Mouse (Mus musculus) cerebellum, adult 2 months (tissue): ENCODE data around the gene Bbs9. TPM values are rescaled to one million over a fixed set of nuclear protein-coding genes. Genes with fewer than 3 reads are reported as not detected.
A peak's percentile ranks its signal among the peaks of the same experiment; 100 is the strongest.

Experiments
- DNase-seq, 2 experiments: peaks; one replicate each; pipeline ENCODE4 v3.0.0; 2021
- H3K27ac ChIP-seq: fragments of 200-500 bp; 2 replicates; pipeline ENCODE4 v1.5.1; 2012; ENCODE audit warnings: low read length, control low read depth, inconsistent platforms; ENCODE audit not compliant: insufficient read depth
- H3K27me3 ChIP-seq: fragments of 200-500 bp; 2 replicates; pipeline ENCODE4 v1.6.1; 2012; ENCODE audit warnings: inconsistent platforms, mild to moderate bottlenecking, low read length, moderate library complexity; ENCODE audit not compliant: control insufficient read depth, insufficient read depth
- H3K4me1 ChIP-seq: fragments of 200-500 bp; 2 replicates; pipeline ENCODE4 v1.6.1; 2011; ENCODE audit warnings: low read length; ENCODE audit not compliant: control insufficient read depth, insufficient read depth
- H3K4me3 ChIP-seq: fragments of 200-500 bp; replicated peaks from 2 replicates; pipeline ENCODE3; 2011; ENCODE audit warnings: mild to moderate bottlenecking, low read depth, low read length, control low read depth; ENCODE audit not compliant: insufficient read depth
- CTCF ChIP-seq: fragments of 200-500 bp; IDR thresholded peaks from 2 replicates; pipeline ENCODE4 v1.5.1; 2011; ENCODE audit warnings: low read depth, mild to moderate bottlenecking, control low read depth, low read length, moderate library complexity, borderline replicate concordance; ENCODE audit not compliant: insufficient read depth
- POLR2A ChIP-seq: fragments of 200-500 bp; IDR thresholded peaks from 2 replicates; pipeline ENCODE4 v1.6.1; 2011; ENCODE audit warnings: low read length, control low read depth, borderline replicate concordance; ENCODE audit not compliant: insufficient read depth
- WGBS: fragments of 180-500 bp; shearing (Covaris S2); methylation state at CpG from one replicate; pipeline ENCODE4 v1.1.7; 2018; 5-methylcytosine and 5-hydroxymethylcytosine counted together
- polyA plus RNA-seq: library from polyadenylated mRNA; depleted of rRNA; stranded (reverse); fragments of >200 nt; gene quantifications from 2 replicates; pipeline ENCODE4 v1.2.3, GENCODE M21; 2012

Bbs9 gene
- polyA plus RNA-seq, 1 experiment = 15.4 TPM

DNA sequence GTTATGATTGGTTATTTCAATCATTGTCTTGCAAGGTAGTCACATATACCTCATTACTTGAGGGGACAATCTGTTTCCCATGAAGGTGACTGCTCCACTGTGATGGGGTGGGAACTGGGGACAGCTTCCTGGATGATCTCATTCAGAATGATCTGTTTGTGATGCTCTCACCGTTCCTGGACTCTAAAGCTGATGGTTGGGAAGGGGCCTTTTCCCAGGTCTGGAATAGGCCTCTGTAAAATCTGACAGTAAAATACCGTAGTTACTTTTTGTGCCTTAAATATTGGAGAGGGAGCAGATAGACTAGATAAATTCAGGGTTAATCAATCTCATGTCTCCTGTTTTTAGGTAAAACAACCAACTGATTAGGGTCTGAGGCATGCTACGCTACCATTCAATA is 5.9 kb upstream of the Bbs9 start, which contains the start of gene Rp9:
Gene Rp9, minus strand, starts transcription at position 101 of the 400 bp plus-strand sequence.
- Histone ChIP-seq H3K4me3 (peak within 1 kb of the TSS; percentile 92), H3K27me3 (no peaks in the 10 kb centered on the region), H3K4me1 (no peaks in the 10 kb centered on the region), H3K27ac (no peak within 1 kb of the TSS)
- TF ChIP-seq POLR2A (no peak), CTCF (no peak)
- 92% methylated on average over 3 of the region's 3 CpGs for WGBS
- DNase-seq = no peak

DNA sequence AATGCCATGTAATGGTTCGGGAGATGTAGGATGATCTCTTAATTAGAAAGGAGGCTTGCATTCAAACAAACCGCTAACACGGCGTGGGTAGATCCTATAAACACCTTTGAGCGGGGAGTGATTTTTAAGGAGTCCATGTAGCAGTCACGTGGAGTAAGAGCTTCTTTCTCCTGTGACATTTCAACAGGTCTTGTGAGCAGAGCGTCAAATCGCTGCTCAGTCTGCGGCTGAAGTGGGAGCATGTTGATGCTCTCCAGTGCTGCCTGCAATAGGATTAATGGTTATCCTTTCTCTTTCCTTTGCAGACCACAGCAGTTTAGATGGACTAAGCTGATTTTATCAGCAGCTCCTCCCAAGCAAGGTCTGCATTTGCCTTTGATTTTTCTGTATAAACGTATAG is 750 bp downstream of the Bbs9 start:
- Histone ChIP-seq H3K27ac (no peak overlapping the region), H3K27me3 (no peaks in the 10 kb centered on the region), H3K4me3 (peak overlapping the region; percentile 85), H3K4me1 (no peaks in the 10 kb centered on the region; the same call in 1 of the 2 replicates)
- peak in 1 of 2 experiments; percentile 21 for DNase-seq
- 3% methylated on average over 10 of the region's 10 CpGs for WGBS
- TF ChIP-seq CTCF (no peak), POLR2A (no peak)

DNA sequence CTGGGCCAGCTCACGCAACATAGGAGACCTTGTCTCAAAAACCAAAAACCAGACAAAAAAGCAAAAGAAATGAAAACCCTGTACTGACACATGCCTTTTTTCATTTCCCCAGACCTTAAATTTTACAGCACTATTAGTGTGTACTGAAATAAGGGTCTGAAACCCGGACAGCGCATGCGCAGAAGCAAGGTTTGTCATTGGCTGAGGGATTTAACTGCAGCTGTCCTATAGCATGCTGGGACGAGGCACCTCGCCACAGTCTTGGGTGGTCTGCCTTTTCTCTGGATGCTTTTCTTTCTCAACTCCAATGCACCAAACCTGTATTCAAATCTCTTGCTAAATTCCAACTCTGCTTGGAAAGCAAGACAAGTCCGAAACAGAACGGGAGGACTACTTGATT is 3.4 kb downstream of the Bbs9 start:
- no peaks in the 10 kb centered on the region; the same call in 1 of the 2 replicates for H3K4me1 ChIP-seq
- WGBS = 96% methylated on average over 8 of the region's 8 CpGs
- TF ChIP-seq CTCF = no peak
- no peak for TF ChIP-seq POLR2A
- no peak for DNase-seq
- no peak overlapping the region for H3K27ac ChIP-seq
- no peaks in the 10 kb centered on the region for H3K27me3 ChIP-seq
- no peak overlapping the region for H3K4me3 ChIP-seq

DNA sequence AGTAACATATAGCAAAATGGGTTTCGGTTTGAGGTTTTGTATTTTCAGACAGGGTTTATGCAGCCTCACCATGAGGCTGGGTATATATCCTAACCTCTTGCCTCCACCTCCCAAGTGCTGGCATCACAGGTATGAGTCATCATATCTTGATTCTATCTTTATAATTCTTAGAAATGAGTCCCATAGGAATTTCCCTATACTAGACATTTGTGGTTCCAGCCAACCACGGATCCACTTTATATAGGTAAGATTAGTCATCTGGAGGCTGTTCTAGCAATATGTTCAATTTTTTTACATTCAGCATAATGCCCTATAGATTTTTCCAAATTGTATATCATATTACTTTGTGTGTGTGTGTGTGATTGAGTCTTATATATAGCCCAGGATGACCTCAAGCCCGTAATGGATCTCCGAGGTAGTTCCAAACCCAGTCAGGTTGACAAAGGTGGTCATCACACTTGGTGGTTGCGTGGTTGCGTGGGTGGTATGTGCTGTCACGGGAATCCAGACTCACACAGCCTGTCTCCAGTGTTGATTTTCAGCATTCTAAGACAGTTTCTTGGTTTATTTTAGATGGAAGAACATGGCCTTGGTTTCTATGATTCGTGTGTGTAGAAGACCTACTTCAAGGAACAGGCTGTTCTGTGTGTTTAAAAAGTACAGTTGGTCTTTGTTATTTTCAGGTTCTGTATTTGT is 8.5 kb downstream of the Bbs9 start:
- Histone ChIP-seq H3K27me3 (no peaks in the 10 kb centered on the region), H3K27ac (no peak overlapping the region), H3K4me3 (no peak overlapping the region), H3K4me1 (no peaks in the 10 kb centered on the region)
- WGBS = 97% methylated on average over 8 of the region's 8 CpGs
- no peak for DNase-seq
- TF ChIP-seq POLR2A = no peak
- TF ChIP-seq CTCF = no peak

DNA sequence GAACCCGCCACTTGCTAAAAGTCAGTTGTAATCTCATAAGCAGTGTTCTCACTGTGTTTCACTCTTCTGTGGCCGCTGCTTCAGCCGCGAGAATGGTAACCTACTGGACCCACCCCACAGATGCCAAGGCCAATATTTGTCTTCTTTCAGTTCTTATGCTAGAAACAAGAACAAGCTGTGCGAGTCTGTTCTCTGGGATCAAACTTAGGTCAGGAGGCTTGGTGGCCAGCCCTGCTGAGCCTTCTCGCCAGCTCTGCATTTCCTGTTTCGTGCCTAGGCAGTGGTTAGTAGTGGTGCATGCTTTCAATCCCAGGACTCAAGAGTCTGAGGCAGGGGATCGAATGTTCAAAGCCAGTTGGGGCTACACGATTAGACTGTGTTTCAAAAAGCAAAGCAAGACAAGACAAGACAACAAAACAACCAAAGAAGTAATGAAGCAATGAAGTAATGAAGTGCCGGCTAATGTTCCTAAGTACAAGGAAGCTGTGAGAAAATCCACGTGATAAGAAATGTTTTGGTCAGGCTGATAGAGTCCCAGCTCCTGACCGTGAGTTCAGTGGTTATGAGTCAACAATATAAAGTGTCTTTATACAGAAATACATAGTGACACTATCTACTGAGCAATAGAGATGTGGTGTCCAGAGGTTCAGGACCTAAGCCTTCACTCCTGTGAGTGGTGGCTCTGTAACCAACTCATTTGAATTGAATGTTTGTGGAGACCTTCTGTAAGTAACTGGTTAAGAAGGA is 9.2 kb downstream of the Bbs9 start:
- TF ChIP-seq POLR2A = no peak
- TF ChIP-seq CTCF = no peak
- H3K4me3 ChIP-seq = no peak overlapping the region
- no peak overlapping the region for H3K27ac ChIP-seq
- H3K27me3 ChIP-seq = no peaks in the 10 kb centered on the region
- 93% methylated on average over 12 of the region's 12 CpGs for WGBS
- DNase-seq = no peak
- H3K4me1 ChIP-seq = no peaks in the 10 kb centered on the region

DNA sequence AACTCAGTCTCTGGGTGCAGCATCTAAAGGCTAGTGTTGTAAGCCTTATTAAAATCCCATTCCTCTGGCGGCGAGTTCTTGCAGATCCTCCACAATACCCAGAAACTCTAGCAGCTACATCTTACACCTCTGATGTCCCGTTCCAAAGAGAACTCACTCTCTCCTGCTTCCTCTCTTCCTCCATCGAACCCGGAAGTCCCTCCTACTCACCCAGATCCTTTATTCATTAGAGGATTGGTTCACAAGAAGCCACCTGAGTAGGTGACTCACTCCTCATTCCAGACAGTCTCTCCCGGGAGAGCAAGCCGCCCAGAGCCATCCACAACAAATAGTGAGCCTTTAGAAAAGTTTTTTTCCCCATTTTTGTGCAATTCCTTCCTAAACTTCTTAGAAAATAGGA is 10.7 kb downstream of the Bbs9 start:
- Histone ChIP-seq H3K4me3 (no peak overlapping the region), H3K27me3 (no peaks in the 10 kb centered on the region), H3K4me1 (no peaks in the 10 kb centered on the region), H3K27ac (no peak overlapping the region)
- 94% methylated on average over 7 of the region's 7 CpGs for whole genome bisulfite sequencing
- no peak for DNase-seq
- no peak for TF ChIP-seq CTCF
- TF ChIP-seq POLR2A = no peak

DNA sequence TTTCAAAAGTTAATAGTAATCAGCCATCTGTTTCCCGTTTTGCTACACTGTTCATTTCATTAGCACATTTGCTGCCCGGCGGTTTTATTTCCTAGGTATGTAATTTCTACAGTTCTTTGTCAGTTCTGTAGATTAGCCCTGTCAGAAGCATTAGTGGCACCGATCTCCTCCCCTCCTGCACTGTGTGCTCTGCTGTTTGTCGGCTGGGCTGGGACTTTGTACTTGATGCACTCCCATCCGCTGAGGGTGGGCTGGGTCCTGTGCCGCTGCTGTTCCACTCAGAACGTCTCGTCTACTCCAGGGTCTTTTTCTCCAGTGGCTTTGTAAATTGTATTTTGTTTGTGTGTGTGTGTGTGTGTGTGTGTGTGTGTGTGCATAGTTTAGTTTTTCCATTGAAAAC is 13.4 kb downstream of the Bbs9 start:
- H3K4me3 ChIP-seq = no peak overlapping the region
- no peaks in the 10 kb centered on the region for H3K4me1 ChIP-seq
- TF ChIP-seq CTCF (no peak), POLR2A (no peak)
- H3K27me3 ChIP-seq = no peaks in the 10 kb centered on the region
- DNase-seq = no peak
- 73% methylated on average over 9 of the region's 9 CpGs for WGBS
- H3K27ac ChIP-seq = no peak overlapping the region

DNA sequence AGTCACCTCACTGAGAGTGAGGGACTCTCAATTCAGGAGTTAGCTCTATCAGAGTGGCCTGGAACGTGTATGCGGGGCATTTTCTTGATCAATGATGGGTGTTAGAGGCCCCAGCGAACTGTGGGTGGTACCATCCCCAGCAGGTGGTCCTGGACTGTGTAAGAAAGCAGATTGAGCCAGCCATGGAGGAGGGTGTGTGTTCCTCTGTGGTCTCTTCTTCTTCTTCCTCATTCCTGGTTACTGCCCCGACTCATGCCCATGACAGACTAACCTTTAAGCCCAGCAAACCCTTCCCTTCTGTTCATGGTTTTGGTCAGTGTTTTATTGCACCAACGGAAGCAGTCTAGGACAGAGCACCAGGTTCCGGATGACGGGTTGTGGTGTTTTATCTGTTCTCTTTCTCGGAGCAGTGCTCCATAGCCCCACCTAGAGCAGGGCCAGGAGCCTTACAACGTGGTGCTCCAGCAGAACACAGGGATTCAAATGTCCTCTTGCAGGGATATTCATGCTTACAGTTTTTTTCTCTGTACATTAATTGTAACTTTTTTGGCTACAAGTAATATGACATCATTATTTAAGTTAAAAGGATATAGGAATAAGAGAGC is 18.8 kb downstream of the Bbs9 start:
- 84% methylated on average over 9 of the region's 9 CpGs for WGBS

More for the DNA sequence above, 18.8 kb downstream of the Bbs9 start:
- no peak for TF ChIP-seq POLR2A
- TF ChIP-seq CTCF = peak; percentile 21; the same call in 1 of the 2 replicates
- Histone ChIP-seq H3K27me3 (no peaks in the 10 kb centered on the region), H3K4me1 (no peaks in the 10 kb centered on the region), H3K27ac (no peak overlapping the region), H3K4me3 (no peak overlapping the region)
- no peak for DNase-seq
